Mouse (Mus musculus): ENCODE data around the gene Mroh3. TPM values are rescaled to one million over a fixed set of nuclear protein-coding genes. Genes with fewer than 3 reads are reported as not detected.

The Mroh3 gene
- total RNA-seq (2012; rRNA removed) (not detected in 2 replicates), polyA plus RNA-seq (2012; ENCODE audit: insufficient read depth in 1 of 2, insufficient read length in 2 of 2, low read depth in 1 of 2, low replicate concordance in 2 of 2, missing spikeins in 1 of 2) (not detected)

GRCm38 (mm10) chr1:136212803-136213202, at the start of gene Mroh3:
Gene Mroh3 (minus strand): TSS chr1:136212828.
- Histone ChIP-seq H3K27me3 (ENCODE audit: control insufficient read depth in 1 of 2, insufficient read depth in 2 of 2, low read length in 2 of 2) (no peaks in the 10 kb centered on the region; a peak in 2 of 4 replicates), H3K27ac (ENCODE audit: control insufficient read depth, low read depth, low read length) (no peak within 1 kb of the TSS), H3K4me3 (ENCODE audit: control insufficient read depth in 1 of 2, insufficient read depth in 1 of 2, low read depth in 2 of 2, low read length in 2 of 2) (no peak within 1 kb of the TSS), H3K79me2 (ENCODE audit: control insufficient read depth, insufficient read depth, low read length, poor library complexity) (no peaks in the 10 kb centered on the region), H3K36me3 (ENCODE audit: control insufficient read depth in 1 of 2, insufficient read depth in 2 of 2, low read length in 2 of 2) (no peaks in the 10 kb centered on the region), H3K4me1 (ENCODE audit: control insufficient read depth in 1 of 2, insufficient read depth in 2 of 2, low read length in 2 of 2) (no peaks in the 10 kb centered on the region), H3K9ac (ENCODE audit: control insufficient read depth, low read depth, low read length, poor library complexity, severe bottlenecking) (no peak within 1 kb of the TSS), H3K9me3 (replicated peaks; ENCODE audit: insufficient read depth, low read length) (no peaks in the 10 kb centered on the region)
- peak; percentile 61 to 83 (median 76) for TF ChIP-seq CTCF (IDR thresholded peaks at IDR 0.05 in 2 of 3, conservative IDR thresholded peaks at IDR 0.05 in 1 of 3; ENCODE audit: control insufficient read depth in 1 of 3, insufficient read depth in 1 of 3, low read depth in 2 of 3, low read length in 3 of 3, poor library complexity in 1 of 3, severe bottlenecking in 1 of 3)
- no peak for TF ChIP-seq MAX (IDR thresholded peaks at IDR 0.05; ENCODE audit: low read length)
- TF ChIP-seq POLR2AphosphoS5 (IDR thresholded peaks at IDR 0.05; ENCODE audit: borderline replicate concordance, low read depth, low read length): no peak
- no peak for TF ChIP-seq MAFK (IDR thresholded peaks at IDR 0.05; ENCODE audit: borderline replicate concordance, low read depth, low read length)
- TF ChIP-seq USF2 (IDR thresholded peaks at IDR 0.05; ENCODE audit: borderline replicate concordance in 1 of 2, insufficient read depth in 1 of 2, low read depth in 1 of 2, low read length in 2 of 2): no peak
- no peak for TF ChIP-seq MYB (IDR thresholded peaks at IDR 0.05; ENCODE audit: low read depth, low read length)
- no peak for TF ChIP-seq USF1 (IDR thresholded peaks at IDR 0.05; ENCODE audit: low read depth, low read length)
- TF ChIP-seq GATA1 (IDR thresholded peaks at IDR 0.05; ENCODE audit: low read depth, low read length): no peak
- peak; percentile 85 for TF ChIP-seq RAD21 (IDR thresholded peaks at IDR 0.05; ENCODE audit: low read depth, low read length)
- TF ChIP-seq UBTF (IDR thresholded peaks at IDR 0.05; ENCODE audit: borderline replicate concordance, insufficient read depth, low read depth, low read length): no peak
- no peak for TF ChIP-seq ZKSCAN1 (IDR thresholded peaks at IDR 0.05; ENCODE audit: low read depth, low read length)
- TF ChIP-seq TBP (IDR thresholded peaks at IDR 0.05; ENCODE audit: low read depth, low read length): no peak
- TF ChIP-seq POLR2A (IDR thresholded peaks at IDR 0.05; ENCODE audit: control insufficient read depth in 1 of 2, insufficient read depth in 1 of 2, low read depth in 1 of 2, low read length in 2 of 2, poor library complexity in 1 of 2): no peak
- no peak for TF ChIP-seq ZNF384 (IDR thresholded peaks at IDR 0.05; ENCODE audit: low read depth, low read length)
- no peak for TF ChIP-seq JUND (IDR thresholded peaks at IDR 0.05; ENCODE audit: low read depth, low read length)
- TF ChIP-seq POLR2AphosphoS2 (IDR thresholded peaks at IDR 0.05; ENCODE audit: low read length): no peak
- TF ChIP-seq KAT2A (conservative IDR thresholded peaks at IDR 0.05; ENCODE audit: low read depth, low read length): no peak
- TF ChIP-seq HCFC1 (IDR thresholded peaks at IDR 0.05; ENCODE audit: low read depth, low read length): no peak
- TF ChIP-seq MAZ (IDR thresholded peaks at IDR 0.05; ENCODE audit: low read depth, low read length): no peak
- TF ChIP-seq TCF12 (IDR thresholded peaks at IDR 0.05; ENCODE audit: low read depth, low read length): no peak
- TF ChIP-seq ELF1 (IDR thresholded peaks at IDR 0.05; ENCODE audit: low read depth, low read length): no peak
- TF ChIP-seq MEF2A (IDR thresholded peaks at IDR 0.05; ENCODE audit: extremely low read depth, insufficient replicate concordance, low read depth, low read length, poor library complexity, severe bottlenecking): no peak
- TF ChIP-seq SMC3 (IDR thresholded peaks at IDR 0.05; ENCODE audit: low read depth, low read length): peak; percentile 84
- no peak for TF ChIP-seq E2F4 (IDR thresholded peaks at IDR 0.05; ENCODE audit: borderline replicate concordance, low read depth, low read length)
- TF ChIP-seq NELFE (IDR thresholded peaks at IDR 0.05; ENCODE audit: low read depth, low read length): no peak
- TF ChIP-seq MYC (IDR thresholded peaks at IDR 0.05; ENCODE audit: low read depth, low read length): no peak
- no peak for TF ChIP-seq MXI1 (IDR thresholded peaks at IDR 0.05; ENCODE audit: low read depth, low read length)
- TF ChIP-seq TAL1 (IDR thresholded peaks at IDR 0.05; ENCODE audit: low read length): no peak
- no peak for TF ChIP-seq ZMIZ1 (IDR thresholded peaks at IDR 0.05; ENCODE audit: low read depth, low read length)
- TF ChIP-seq ZC3H11A (IDR thresholded peaks at IDR 0.05; ENCODE audit: low read depth, low read length): peak; percentile 77
- TF ChIP-seq ETS1 (IDR thresholded peaks at IDR 0.05; ENCODE audit: low read depth, low read length): no peak
- DNase-seq (ENCODE audit: low read depth, low spot score): peak; percentile 51
